Mouse (Mus musculus): ENCODE results near the gene Atpif1.

GRCm38 (mm10) chr4:132488521-132488920, 44.9 kb downstream of the Atpif1 start:
- TF ChIP-seq CTCF (IDR thresholded peaks at IDR 0.05; ENCODE audit: control insufficient read depth, insufficient read depth, insufficient read length): no peak
- TF ChIP-seq CEBPB (IDR thresholded peaks at IDR 0.05; ENCODE audit: low read depth): no peak
- TF ChIP-seq MYOG (IDR thresholded peaks at IDR 0.05; ENCODE audit: control insufficient read depth, extremely low read depth, insufficient read length): no peak

Measured in C2C12 (cell line).